Mouse (Mus musculus) right cerebral cortex, adult 18-20 months (tissue): ENCODE results near the gene Kank2.
A peak's percentile ranks its signal among the peaks of the same experiment; 100 is the strongest.

Source experiments
- DNase-seq: peaks from one replicate; pipeline ENCODE4 v3.0.0; 2022; ENCODE audit warnings: mixed read lengths

Kank2 gene

GRCm38 (mm10) chr9:21798345-21799009, at the start of gene Kank2:
Gene Kank2 (minus strand): TSS chr9:21798744.
- DNase-seq = peak; percentile 61

GRCm38 (mm10) chr9:21847926-21848325, 49.4 kb upstream of the Kank2 start:
- DNase-seq = no peak

GRCm38 (mm10) chr9:21847425-21847824, 48.9 kb upstream of the Kank2 start:
- DNase-seq = no peak

- no peak for DNase-seq
Observed at GRCm38 (mm10) chr9:21846755-21847341, 48.3 kb upstream of the Kank2 start.

- no peak for DNase-seq
Observed at GRCm38 (mm10) chr9:21845381-21846080, 47.0 kb upstream of the Kank2 start.

DNA sequence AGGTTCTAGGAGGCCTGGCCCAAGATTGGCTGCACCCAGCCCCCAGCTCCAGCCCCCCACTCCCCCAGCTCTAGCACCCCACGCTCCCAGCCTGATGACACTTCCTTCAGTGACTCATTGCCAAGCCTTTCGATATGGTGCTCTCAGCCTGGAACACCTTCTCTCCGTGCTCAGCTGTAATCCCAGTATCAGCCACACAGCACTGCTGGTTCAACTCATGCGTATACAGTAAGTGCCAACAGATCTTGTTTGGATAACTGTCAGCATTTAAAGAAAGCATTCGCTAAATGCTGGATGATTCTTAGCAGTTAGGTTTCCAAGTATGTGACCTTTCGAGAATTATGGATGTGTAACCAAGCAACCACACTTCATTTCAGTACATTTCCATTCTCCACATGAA, 44.5 kb upstream of the Kank2 start:
- peak; percentile 51 for DNase-seq

DNA sequence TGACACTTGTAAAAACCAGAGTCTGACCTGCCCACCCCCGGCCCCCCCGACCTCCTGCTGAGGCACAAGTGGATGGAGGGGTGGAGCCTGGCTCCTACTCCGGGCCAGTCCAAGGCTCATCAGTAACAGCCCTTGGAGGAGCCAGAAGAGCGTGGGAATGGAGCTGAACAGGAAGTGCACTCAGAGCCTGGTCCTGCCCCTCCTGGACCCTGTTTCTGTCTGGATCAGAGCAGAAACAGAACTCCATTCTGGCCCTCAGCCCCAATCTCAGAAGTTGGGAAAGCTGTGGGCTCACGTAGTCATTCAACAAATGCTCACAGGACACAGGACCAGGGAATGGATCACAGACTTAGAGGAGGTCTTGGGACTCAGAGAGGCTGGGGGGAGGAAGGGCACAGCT, 43.8 kb upstream of the Kank2 start:
- DNase-seq = no peak

DNA sequence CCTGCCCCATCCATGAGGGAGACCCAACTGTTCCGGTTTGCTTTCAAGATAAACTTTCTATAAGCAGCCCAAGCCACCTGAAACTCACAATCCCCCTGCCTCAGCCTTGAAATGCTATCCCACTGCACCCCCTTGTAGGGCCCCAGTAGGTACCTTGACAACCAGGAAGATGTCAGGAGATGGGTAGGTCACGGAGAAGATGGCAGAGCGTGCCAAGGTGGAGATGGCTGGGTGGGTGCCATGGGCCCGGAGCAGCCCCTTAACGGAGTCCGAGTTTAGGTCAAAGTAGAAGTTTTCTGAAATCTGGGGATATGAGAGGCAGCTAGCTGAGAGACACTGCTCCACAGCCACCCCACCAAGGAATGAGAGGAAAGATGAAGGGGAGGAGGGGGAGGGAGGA, 42.8 kb upstream of the Kank2 start:
- no peak for DNase-seq

DNA sequence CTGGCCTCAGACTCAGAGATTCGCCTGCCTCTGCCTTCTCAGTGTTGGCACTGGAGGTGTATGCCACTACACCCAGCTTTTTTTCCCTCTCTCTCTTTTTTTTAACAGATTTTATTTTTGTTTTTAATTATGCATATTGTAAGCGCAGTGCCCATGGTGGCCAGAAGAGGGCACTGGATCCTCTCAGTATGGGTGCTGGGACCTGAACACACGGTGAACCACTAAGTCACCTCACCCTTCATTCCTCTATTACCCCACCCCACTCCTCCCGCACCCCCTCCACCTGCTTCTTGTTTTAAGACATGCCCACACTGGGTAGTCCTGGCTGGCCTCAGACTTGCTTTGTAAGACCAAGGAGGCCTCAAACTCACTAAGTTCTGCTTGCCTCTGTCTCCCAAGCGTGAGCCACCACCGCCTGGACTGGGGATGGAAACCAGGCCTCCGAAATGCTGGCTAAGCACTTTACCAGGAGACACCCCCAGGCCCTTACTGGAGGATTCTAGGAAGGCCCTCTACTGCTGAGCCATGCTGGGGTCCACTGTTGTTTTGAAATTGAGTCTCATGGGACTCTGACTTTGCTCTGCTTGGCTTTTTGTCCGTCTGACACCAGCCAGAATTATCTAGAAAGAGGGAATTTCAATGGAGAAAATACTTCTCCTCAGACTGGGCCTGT, 41.7 kb upstream of the Kank2 start:
- DNase-seq = peak; percentile 25

DNA sequence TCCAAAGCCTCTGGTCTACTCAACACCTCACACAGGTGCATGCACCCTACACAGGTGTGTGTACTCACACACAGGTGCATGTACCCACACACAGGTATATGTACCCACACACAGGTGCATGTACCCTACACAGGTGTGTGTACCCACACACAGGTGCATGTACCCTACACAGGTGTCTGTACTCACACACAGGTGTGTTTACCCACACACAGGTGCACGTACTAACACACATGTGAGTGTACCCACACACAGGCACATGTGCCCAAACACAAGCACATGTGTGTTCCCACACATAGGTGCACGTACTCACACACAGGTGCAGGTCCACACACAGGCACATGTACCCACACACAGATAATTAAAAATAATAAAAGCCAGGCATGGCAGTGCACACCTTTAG, 39.1 kb upstream of the Kank2 start:
- DNase-seq = no peak

DNA sequence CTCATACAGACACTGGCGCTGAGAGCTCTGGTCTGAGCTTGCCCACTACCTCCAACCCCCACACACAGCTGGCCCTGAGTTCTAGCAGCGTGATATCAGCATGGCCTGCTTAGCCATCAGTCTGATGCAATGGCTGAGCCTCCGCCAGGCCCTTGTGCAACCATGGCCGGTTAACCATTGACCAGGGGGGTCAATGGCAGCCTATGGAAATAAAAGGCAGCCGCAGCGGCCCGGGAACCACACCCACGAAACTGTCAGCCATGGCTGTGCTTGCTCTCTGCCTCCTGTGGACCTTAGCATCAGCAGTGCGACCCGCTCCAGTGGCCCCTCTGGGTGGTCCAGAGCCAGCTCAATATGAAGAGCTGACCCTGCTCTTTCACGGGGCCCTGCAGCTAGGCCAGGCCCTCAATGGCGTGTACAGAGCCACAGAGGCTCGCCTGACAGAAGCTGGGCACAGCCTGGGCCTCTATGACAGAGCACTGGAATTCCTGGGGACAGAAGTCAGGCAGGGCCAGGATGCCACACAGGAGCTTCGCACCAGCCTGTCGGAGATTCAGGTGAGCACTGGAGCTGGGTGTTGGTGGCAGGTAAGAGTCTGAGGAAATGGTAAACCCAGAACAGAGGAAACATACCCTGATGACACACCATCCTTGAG, 36.8 kb upstream of the Kank2 start, which contains the start of gene Angptl8:
Angptl8 (plus strand) TSS at position 253 of the 655 bp plus-strand sequence.
- no peak for DNase-seq

- no peak for DNase-seq
Observed at GRCm38 (mm10) chr9:21831558-21832240, 33.2 kb upstream of the Kank2 start.

DNA sequence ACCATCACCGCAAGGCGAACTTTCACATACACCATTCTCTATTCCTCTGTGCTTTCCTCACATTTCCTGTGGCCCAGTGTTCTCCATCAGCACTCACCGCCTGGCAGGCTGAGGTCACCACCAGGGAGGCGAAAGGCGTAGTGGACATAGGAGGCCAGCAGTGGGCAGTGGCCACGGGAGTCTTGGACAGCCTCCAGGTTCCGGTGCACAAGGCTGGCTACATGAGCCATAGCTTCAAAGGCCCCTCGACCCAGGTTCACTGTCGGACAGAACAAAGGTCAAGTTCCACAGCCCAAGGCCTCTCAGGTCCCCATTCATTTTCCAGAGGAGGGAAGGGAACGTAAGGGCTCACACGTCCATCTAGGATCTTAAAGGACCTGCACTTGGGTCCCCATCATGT, 32.4 kb upstream of the Kank2 start:
- no peak for DNase-seq

DNA sequence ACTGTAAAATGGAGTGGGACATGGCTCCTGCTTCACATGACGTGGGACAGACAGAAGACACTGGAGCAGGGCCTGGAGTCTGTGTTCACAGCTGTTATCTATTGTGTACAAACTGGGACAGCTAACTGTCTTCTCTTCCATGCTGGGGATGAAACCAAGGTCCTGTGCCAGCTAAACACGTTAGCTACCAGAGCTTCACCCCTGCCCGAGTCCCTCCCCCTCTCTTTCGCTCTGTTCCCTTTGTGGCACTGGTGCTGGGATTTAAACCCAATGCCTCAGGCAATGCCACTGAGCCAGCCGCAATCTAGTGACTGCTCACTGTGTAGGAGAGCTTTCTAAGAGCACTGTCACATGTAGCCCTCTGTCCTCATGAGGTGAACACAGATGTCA, 31.9 kb upstream of the Kank2 start:
- no peak for DNase-seq

DNA sequence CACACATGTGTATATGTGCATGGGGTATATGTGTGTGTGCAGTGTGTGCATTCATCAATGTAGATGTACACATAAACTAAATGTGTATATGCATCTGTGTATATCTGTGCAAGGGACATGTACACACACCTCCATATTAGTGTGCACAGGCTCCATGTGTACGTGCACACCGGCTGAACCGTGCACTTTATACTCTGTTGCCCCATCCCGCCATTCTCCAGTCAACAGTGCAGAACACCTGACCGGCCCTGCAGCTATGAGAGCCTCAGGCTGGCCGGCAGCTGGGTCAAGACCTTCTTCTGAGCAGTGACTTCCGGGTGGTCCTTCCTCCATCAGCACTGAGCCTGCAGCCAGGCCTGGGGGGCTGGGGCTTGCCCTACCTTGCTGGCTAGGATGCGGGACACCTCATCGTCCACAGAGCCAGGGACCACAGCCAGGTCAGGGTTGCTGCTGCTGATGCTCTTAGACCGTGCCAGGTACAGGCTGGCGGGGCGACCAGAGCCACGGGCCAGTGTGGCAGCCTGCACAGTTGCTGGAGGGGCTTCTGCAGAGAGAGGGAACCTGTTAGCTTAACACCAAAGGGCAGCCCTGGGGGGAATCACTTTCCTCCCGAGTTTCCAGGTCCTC, 31.4 kb upstream of the Kank2 start:
- DNase-seq = no peak

- DNase-seq = no peak
Observed at GRCm38 (mm10) chr9:21824366-21824765, 25.8 kb upstream of the Kank2 start.

- DNase-seq = no peak
Observed at GRCm38 (mm10) chr9:21823957-21824356, 25.4 kb upstream of the Kank2 start.

DNA sequence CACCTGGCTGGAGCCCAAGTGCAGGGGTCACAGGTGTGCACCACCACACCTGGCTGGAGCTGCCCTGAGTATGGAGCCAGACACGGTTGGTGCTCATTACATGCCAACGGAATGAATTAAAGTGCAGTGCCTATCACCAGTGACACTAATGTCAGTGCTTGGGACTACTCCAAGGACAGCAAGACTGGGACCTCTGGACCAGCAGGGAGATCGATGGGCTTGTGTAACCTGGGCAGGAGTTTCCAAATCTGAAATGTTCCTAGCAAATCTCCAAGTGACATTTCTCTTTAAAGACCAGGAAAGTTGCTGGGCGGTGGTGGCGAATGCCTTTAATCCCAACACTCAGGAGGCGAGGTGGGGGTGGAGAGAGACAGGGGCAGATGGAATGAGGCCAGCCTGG, 24.1 kb upstream of the Kank2 start:
- DNase-seq = no peak

- DNase-seq = no peak
Observed at GRCm38 (mm10) chr9:21820183-21820582, 21.6 kb upstream of the Kank2 start.

DNA sequence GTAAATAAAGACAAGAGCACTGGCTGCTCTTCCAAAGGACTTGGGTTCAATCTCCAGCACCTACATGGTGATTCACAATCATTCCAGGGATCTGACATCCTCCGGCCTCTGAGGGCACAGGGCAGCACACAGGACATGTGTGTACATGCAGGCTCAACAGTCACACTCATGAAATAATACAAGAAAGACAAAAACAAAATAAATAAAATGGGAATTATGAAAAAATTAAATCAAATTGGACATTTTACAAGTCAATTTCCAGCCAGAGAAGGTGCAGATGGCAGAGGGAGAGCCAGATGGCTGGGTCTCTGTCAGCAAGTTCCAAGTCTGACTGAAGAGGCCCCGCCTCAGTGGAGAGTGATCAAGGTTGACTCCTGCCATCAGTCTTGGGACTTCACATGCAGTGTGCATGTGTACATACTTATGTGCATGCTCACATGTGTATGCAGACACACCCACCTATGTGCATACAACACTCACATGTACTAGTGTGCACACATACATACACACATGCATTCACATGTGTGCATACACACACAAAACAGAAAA, 20.7 kb upstream of the Kank2 start:
- no peak for DNase-seq

- no peak for DNase-seq
Observed at GRCm38 (mm10) chr9:21818561-21818960, 20.0 kb upstream of the Kank2 start.

DNA sequence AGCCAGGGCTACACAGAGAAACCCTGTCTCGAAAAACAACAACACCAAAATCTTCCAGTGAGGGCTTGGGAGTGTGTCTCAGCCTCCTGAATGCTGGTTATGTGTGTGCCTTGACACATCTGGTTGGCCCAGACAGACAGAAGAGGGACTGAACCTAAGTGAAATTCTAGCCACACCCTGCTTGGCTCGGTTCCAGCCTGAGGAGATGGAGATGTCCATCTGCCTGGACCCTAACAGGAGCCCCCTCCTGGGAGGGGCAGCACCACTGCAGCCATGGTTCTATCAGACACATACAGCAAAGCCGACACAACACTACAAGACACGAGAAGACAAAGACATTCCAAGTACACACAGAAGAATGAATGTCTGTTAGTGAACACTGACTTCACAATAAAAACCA, 19.6 kb upstream of the Kank2 start:
- no peak for DNase-seq
